Mouse (Mus musculus): Measurements from ENCODE around the gene Dmgdh. TPM values are rescaled to one million over a fixed set of nuclear protein-coding genes. Genes with fewer than 3 reads are reported as not detected.

Gene Dmgdh
- total and polyA plus RNA-seq, 3 experiments: not detected

- Histone ChIP-seq H3K79me2 (ENCODE audit: control insufficient read depth, insufficient read depth, low read length, poor library complexity) (no peaks in the 10 kb centered on the region), H3K36me3 (ENCODE audit: control insufficient read depth in 1 of 2, insufficient read depth in 2 of 2, low read length in 2 of 2) (no peaks in the 10 kb centered on the region), H3K9me3 (replicated peaks; ENCODE audit: insufficient read depth, low read length) (no peaks in the 10 kb centered on the region), H3K27me3 (ENCODE audit: control insufficient read depth in 1 of 2, insufficient read depth in 2 of 2, low read length in 2 of 2) (0 out of 4 replicates have a peak, but pooled peaks cover 0 to 1% of the 10 kb centered on the region in 2 experiments), H3K4me1 (ENCODE audit: control insufficient read depth in 1 of 2, insufficient read depth in 2 of 2, low read length in 2 of 2) (no peaks in the 10 kb centered on the region), H3K4me3 (ENCODE audit: control insufficient read depth in 1 of 2, insufficient read depth in 1 of 2, low read depth in 2 of 2, low read length in 2 of 2) (no peak overlapping the region), H3K9ac (ENCODE audit: control insufficient read depth, low read depth, low read length, poor library complexity, severe bottlenecking) (no peak overlapping the region), H3K27ac (ENCODE audit: control insufficient read depth, low read depth, low read length) (no peak overlapping the region)
- DNase-seq (ENCODE audit: low read depth, low spot score): no peak
- TF ChIP-seq RCOR1 (IDR thresholded peaks at IDR 0.05; ENCODE audit: low read depth, low read length) (no peak), SMC3 (IDR thresholded peaks at IDR 0.05; ENCODE audit: low read depth, low read length) (no peak), NELFE (IDR thresholded peaks at IDR 0.05; ENCODE audit: low read depth, low read length) (no peak), ETS1 (IDR thresholded peaks at IDR 0.05; ENCODE audit: low read depth, low read length) (no peak), ZNF384 (IDR thresholded peaks at IDR 0.05; ENCODE audit: low read depth, low read length) (no peak), POLR2AphosphoS2 (IDR thresholded peaks at IDR 0.05; ENCODE audit: low read length) (no peak), MEF2A (IDR thresholded peaks at IDR 0.05; ENCODE audit: extremely low read depth, insufficient replicate concordance, low read depth, low read length, poor library complexity, severe bottlenecking) (no peak), CHD1 (IDR thresholded peaks at IDR 0.05; ENCODE audit: low read depth, low read length) (no peak), GABPA (IDR thresholded peaks at IDR 0.05; ENCODE audit: low read depth, low read length) (no peak), TCF12 (IDR thresholded peaks at IDR 0.05; ENCODE audit: low read depth, low read length) (no peak), GATA1 (IDR thresholded peaks at IDR 0.05; ENCODE audit: low read depth, low read length) (no peak), HCFC1 (IDR thresholded peaks at IDR 0.05; ENCODE audit: low read depth, low read length) (no peak), POLR2A (IDR thresholded peaks at IDR 0.05; ENCODE audit: control insufficient read depth in 1 of 2, insufficient read depth in 1 of 2, low read depth in 1 of 2, low read length in 2 of 2, poor library complexity in 1 of 2) (no peak), TBP (IDR thresholded peaks at IDR 0.05; ENCODE audit: low read depth, low read length) (no peak), KAT2A (conservative IDR thresholded peaks at IDR 0.05; ENCODE audit: low read depth, low read length) (no peak), USF2 (IDR thresholded peaks at IDR 0.05; ENCODE audit: borderline replicate concordance in 1 of 2, insufficient read depth in 1 of 2, low read depth in 1 of 2, low read length in 2 of 2) (no peak), MXI1 (IDR thresholded peaks at IDR 0.05; ENCODE audit: low read depth, low read length) (no peak), MYB (IDR thresholded peaks at IDR 0.05; ENCODE audit: low read depth, low read length) (no peak), ZKSCAN1 (IDR thresholded peaks at IDR 0.05; ENCODE audit: low read depth, low read length) (no peak)
Observed at GRCm38 (mm10) chr13:93735131-93735636, 61.0 kb downstream of the Dmgdh start.

GRCm38 (mm10) chr13:93744118-93744517 lies 69.9 kb downstream of the Dmgdh start:
- no peak for DNase-seq (ENCODE audit: low read depth, low spot score)
- TF ChIP-seq MXI1 (IDR thresholded peaks at IDR 0.05; ENCODE audit: low read depth, low read length): no peak
- no peak for TF ChIP-seq POLR2A (IDR thresholded peaks at IDR 0.05; ENCODE audit: control insufficient read depth in 1 of 2, insufficient read depth in 1 of 2, low read depth in 1 of 2, low read length in 2 of 2, poor library complexity in 1 of 2)
- no peak for TF ChIP-seq ZMIZ1 (IDR thresholded peaks at IDR 0.05; ENCODE audit: low read depth, low read length)
- no peak for TF ChIP-seq BHLHE40 (IDR thresholded peaks at IDR 0.05; ENCODE audit: borderline replicate concordance, low read depth, low read length)
- no peak for TF ChIP-seq POLR2AphosphoS2 (IDR thresholded peaks at IDR 0.05; ENCODE audit: low read length)
- no peak for TF ChIP-seq POLR2AphosphoS5 (IDR thresholded peaks at IDR 0.05; ENCODE audit: borderline replicate concordance, low read depth, low read length)
- no peak for TF ChIP-seq ZKSCAN1 (IDR thresholded peaks at IDR 0.05; ENCODE audit: low read depth, low read length)
- no peak for TF ChIP-seq SIN3A (IDR thresholded peaks at IDR 0.05; ENCODE audit: low read length)
- TF ChIP-seq MEF2A (IDR thresholded peaks at IDR 0.05; ENCODE audit: extremely low read depth, insufficient replicate concordance, low read depth, low read length, poor library complexity, severe bottlenecking): no peak
- no peak for TF ChIP-seq MAZ (IDR thresholded peaks at IDR 0.05; ENCODE audit: low read depth, low read length)
- TF ChIP-seq NRF1 (IDR thresholded peaks at IDR 0.05; ENCODE audit: insufficient read depth, low read depth, low read length, poor library complexity, severe bottlenecking): no peak
- no peak for TF ChIP-seq RCOR1 (IDR thresholded peaks at IDR 0.05; ENCODE audit: low read depth, low read length)
- TF ChIP-seq UBTF (IDR thresholded peaks at IDR 0.05; ENCODE audit: borderline replicate concordance, insufficient read depth, low read depth, low read length): no peak
- no peak for TF ChIP-seq NELFE (IDR thresholded peaks at IDR 0.05; ENCODE audit: low read depth, low read length)

More at GRCm38 (mm10) chr13:93744118-93744517, 69.9 kb downstream of the Dmgdh start:
- no peak overlapping the region for H3K27ac ChIP-seq (ENCODE audit: control insufficient read depth, low read depth, low read length)
- no peak overlapping the region for H3K9ac ChIP-seq (ENCODE audit: control insufficient read depth, low read depth, low read length, poor library complexity, severe bottlenecking)
- H3K9me3 ChIP-seq (replicated peaks; ENCODE audit: insufficient read depth, low read length): no peaks in the 10 kb centered on the region
- no peak overlapping the region for H3K4me3 ChIP-seq (ENCODE audit: control insufficient read depth in 1 of 2, insufficient read depth in 1 of 2, low read depth in 2 of 2, low read length in 2 of 2)
- no peaks in the 10 kb centered on the region for H3K36me3 ChIP-seq (ENCODE audit: control insufficient read depth in 1 of 2, insufficient read depth in 2 of 2, low read length in 2 of 2)
- no peaks in the 10 kb centered on the region for H3K79me2 ChIP-seq (ENCODE audit: control insufficient read depth, insufficient read depth, low read length, poor library complexity)
- no peaks in the 10 kb centered on the region for H3K4me1 ChIP-seq (ENCODE audit: control insufficient read depth in 1 of 2, insufficient read depth in 2 of 2, low read length in 2 of 2)
- H3K27me3 ChIP-seq (ENCODE audit: control insufficient read depth in 1 of 2, insufficient read depth in 2 of 2, low read length in 2 of 2): no peaks in the 10 kb centered on the region; a peak in 1 of 4 replicates

Measured in MEL (cell line).